Mouse (Mus musculus): Measurements from ENCODE around the gene Cd302. TPM values are rescaled to one million over a fixed set of nuclear protein-coding genes. Genes with fewer than 3 reads are reported as not detected.

Cd302 gene
- polyA plus RNA-seq, 1 experiment from 2014 or later: 22.8 TPM

DNA sequence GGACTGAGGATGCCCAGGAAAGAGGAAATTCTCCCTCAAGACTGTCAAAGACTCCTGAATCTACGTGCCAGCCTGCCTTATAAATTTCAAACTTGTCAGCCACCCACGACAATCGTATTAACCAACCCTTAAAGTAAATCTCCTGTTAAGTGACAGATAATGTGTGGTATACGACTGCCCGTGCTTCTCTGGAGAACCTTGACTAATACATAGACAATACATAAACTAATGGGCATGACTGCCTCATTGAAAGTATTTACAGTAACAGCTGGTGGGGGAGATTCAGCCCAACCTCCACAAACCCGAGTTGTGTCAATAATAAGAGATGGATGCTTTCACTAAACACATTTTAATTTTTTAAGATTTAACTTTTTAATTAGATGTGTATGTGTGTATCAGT, 78.5 kb downstream of the Cd302 start:
- 30% methylated on average over 6 of the region's 6 CpGs for WGBS
- Histone ChIP-seq H3K27ac (no peak overlapping the region), H3K27me3 (ENCODE audit: control insufficient read depth, insufficient read depth, low read length) (peaks cover 7% of the 10 kb centered on the region; the same call in 1 of the 2 replicates), H3K4me3 (replicated peaks; ENCODE audit: low read length) (no peak overlapping the region), H3K4me1 (replicated peaks; ENCODE audit: control insufficient read depth, insufficient read depth, low read length) (peaks cover 11% of the 10 kb centered on the region), H3K4me2 (replicated peaks) (no peak overlapping the region), H3K9ac (no peak overlapping the region), H3K9me3 (ENCODE audit: control insufficient read depth, low read length) (no peaks in the 10 kb centered on the region), H3K36me3 (replicated peaks; ENCODE audit: control insufficient read depth, insufficient read depth) (peaks cover 15% of the 10 kb centered on the region; the same call in 1 of the 2 replicates)
- ATAC-seq (ENCODE audit: low FRiP score): no peak
- DNase-seq (ENCODE audit: low spot score): no peak

DNA sequence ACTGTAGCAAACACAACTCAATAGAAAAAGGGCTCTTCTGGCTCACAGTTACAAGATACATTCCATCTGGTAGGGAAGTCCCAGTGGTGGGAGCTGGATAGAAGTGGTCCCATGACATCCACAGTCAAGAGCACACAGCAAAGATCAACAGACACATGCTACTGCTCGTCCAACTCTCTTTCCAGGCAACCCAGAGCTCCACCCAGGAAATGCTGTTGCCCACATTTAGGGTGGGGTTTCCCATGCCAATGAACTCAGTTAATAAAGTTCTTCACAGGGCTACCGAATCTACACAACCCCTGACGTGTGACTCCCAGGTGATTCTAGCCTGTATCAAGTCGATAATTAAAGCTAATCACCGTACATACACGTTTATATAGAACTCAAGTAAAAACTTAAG, 80.1 kb downstream of the Cd302 start:
- 92% methylated on average over 6 of the region's 6 CpGs for WGBS

DNA sequence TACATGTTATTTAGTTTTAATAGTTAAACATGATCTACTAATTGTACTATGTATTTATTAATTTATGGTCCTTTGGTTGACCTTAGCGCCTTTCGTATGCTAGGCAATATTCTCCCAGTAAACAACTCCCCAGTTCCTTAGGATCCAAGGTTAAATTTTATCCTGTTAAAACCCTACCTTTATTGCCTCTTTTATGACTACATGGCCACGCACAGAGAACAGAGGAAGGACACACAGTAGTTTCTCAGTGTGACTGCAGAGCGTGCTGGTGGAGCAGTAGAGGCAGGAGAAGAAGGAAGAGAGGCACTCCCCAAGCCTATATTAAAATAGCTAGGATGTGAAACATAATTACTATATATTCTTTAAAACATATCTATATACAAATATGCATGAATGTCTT, 80.6 kb downstream of the Cd302 start:
- ATAC-seq (ENCODE audit: low FRiP score) (no peak), DNase-seq (ENCODE audit: low spot score) (no peak)
- Histone ChIP-seq H3K27me3 (ENCODE audit: control insufficient read depth, insufficient read depth, low read length) (peaks cover 7% of the 10 kb centered on the region; the same call in 1 of the 2 replicates), H3K9ac (no peak overlapping the region), H3K4me3 (replicated peaks; ENCODE audit: low read length) (no peak overlapping the region), H3K4me1 (replicated peaks; ENCODE audit: control insufficient read depth, insufficient read depth, low read length) (peaks cover 10% of the 10 kb centered on the region), H3K36me3 (replicated peaks; ENCODE audit: control insufficient read depth, insufficient read depth) (peaks cover 15% of the 10 kb centered on the region; the same call in 1 of the 2 replicates), H3K9me3 (ENCODE audit: control insufficient read depth, low read length) (no peaks in the 10 kb centered on the region), H3K27ac (no peak overlapping the region), H3K4me2 (replicated peaks) (no peak overlapping the region)
- 96% methylated on average over 4 of the region's 4 CpGs for WGBS

More for the DNA sequence above, 80.1 kb downstream of the Cd302 start:
- Histone ChIP-seq H3K4me1 (replicated peaks; ENCODE audit: control insufficient read depth, insufficient read depth, low read length) (peaks cover 10% of the 10 kb centered on the region), H3K9ac (no peak overlapping the region), H3K4me3 (replicated peaks; ENCODE audit: low read length) (no peak overlapping the region), H3K27ac (no peak overlapping the region), H3K4me2 (replicated peaks) (no peak overlapping the region), H3K9me3 (ENCODE audit: control insufficient read depth, low read length) (no peaks in the 10 kb centered on the region), H3K27me3 (ENCODE audit: control insufficient read depth, insufficient read depth, low read length) (peaks cover 7% of the 10 kb centered on the region; the same call in 1 of the 2 replicates), H3K36me3 (replicated peaks; ENCODE audit: control insufficient read depth, insufficient read depth) (peaks cover 15% of the 10 kb centered on the region; the same call in 1 of the 2 replicates)
- DNase-seq (ENCODE audit: low spot score) (no peak), ATAC-seq (ENCODE audit: low FRiP score) (no peak)

DNA sequence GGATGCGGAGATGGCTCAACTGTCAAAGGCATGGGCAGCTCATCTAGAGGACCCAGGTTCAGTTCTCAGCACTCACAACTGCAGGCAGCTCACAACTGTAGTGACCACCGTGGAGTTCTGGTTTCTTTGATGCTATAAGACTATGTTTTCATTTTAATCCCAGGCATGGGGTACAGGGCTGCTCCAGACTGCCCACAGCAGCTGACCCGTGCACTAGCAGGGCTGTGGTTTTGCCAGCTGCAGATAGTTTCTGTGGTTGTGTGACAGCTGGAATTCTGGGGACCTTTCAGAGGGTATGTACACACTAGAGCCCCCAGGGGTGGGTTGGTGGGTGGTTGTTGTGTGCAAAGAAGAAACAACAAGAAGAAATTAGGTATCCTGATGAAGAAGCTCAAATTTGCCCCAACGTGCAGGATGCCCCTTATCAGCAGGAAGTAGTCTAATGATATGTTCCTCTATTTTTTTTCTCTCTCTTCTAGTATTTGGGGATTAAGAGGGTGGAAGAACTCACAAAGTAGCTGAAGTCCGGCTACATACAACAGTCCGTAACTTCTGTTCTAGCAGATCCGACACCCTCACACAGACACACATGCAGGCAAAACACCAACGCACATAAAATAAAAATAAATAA, 81.3 kb downstream of the Cd302 start:
- Histone ChIP-seq H3K27me3 (ENCODE audit: control insufficient read depth, insufficient read depth, low read length) (peaks cover 7% of the 10 kb centered on the region; the same call in 1 of the 2 replicates), H3K4me3 (replicated peaks; ENCODE audit: low read length) (no peak overlapping the region), H3K36me3 (replicated peaks; ENCODE audit: control insufficient read depth, insufficient read depth) (peaks cover 15% of the 10 kb centered on the region; the same call in 1 of the 2 replicates), H3K4me2 (replicated peaks) (no peak overlapping the region), H3K9ac (no peak overlapping the region), H3K4me1 (replicated peaks; ENCODE audit: control insufficient read depth, insufficient read depth, low read length) (peaks cover 5% of the 10 kb centered on the region), H3K9me3 (ENCODE audit: control insufficient read depth, low read length) (no peaks in the 10 kb centered on the region), H3K27ac (no peak overlapping the region)
- DNase-seq (ENCODE audit: low spot score) (no peak), ATAC-seq (ENCODE audit: low FRiP score) (no peak)
- 90% methylated on average over 8 of the region's 8 CpGs for WGBS

Other genes starting within 250 kb of the Cd302 start
- 78.5 and 81.2 TPM in 2 replicates for gene Baz2b, start 74.6 kb downstream of the Cd302 start, polyA plus RNA-seq (2014; fragmentation: Nextera tagmentation; extraction: Ambion mirVana)
- 89.5 and 97.3 TPM in 2 replicates for gene March7, start 74.6 kb downstream of the Cd302 start, polyA plus RNA-seq (2014; fragmentation: Nextera tagmentation; extraction: Ambion mirVana)
- gene Ly75, start 98.8 kb upstream of the Cd302 start, polyA plus RNA-seq (2014; fragmentation: Nextera tagmentation; extraction: Ambion mirVana): 1.6 TPM in 2 replicates

Measured in hindbrain, embryonic 14.5 days (tissue).